Mouse (Mus musculus) forebrain, embryonic 10.5 days (tissue): ENCODE results near the gene Ccdc120. TPM values are rescaled to one million over a fixed set of nuclear protein-coding genes. Genes with fewer than 3 reads are reported as not detected.
"Not testable (repeated sequence)": the region's sequence is repeated elsewhere in the genome, so short reads cannot be mapped to it uniquely, and the experiment has no call there.

Source experiments
- DNase-seq: peaks from one replicate; pipeline ENCODE4 v3.0.0-alpha.2; 2017; ENCODE audit warnings: low spot score; ENCODE audit errors: extremely low spot score
- H3K27ac ChIP-seq: fragments of 300-500 bp; sonication (generic); 2 replicates; pipeline ENCODE4 v1.5.1; 2016; ENCODE audit warnings: mild to moderate bottlenecking
- H3K27me3 ChIP-seq: fragments of 300-500 bp; sonication (generic); 2 replicates; pipeline ENCODE4 v1.6.1; 2016; ENCODE audit warnings: mild to moderate bottlenecking; ENCODE audit not compliant: poor library complexity, severe bottlenecking
- H3K36me3 ChIP-seq: fragments of 300-500 bp; sonication (generic); replicated peaks from 2 replicates; pipeline ENCODE4 v1.6.1; 2016; ENCODE audit warnings: mild to moderate bottlenecking, moderate library complexity
- H3K4me1 ChIP-seq: fragments of 300-500 bp; sonication (generic); 2 replicates; pipeline ENCODE4 v1.6.1; 2016
- H3K4me3 ChIP-seq: fragments of 300-500 bp; sonication (generic); 2 replicates; pipeline ENCODE4 v1.5.1; 2016; ENCODE audit warnings: mild to moderate bottlenecking, moderate library complexity
- H3K9me3 ChIP-seq: fragments of 300-500 bp; sonication (generic); 2 replicates; pipeline ENCODE4 v1.6.1; 2016; ENCODE audit warnings: mild to moderate bottlenecking, moderate library complexity
- WGBS: fragments of 180-500 bp; shearing (Covaris S2); methylation state at CpG from one replicate; pipeline ENCODE4 v1.1.7; 2016; 5-methylcytosine and 5-hydroxymethylcytosine counted together
- polyA plus RNA-seq: library from polyadenylated mRNA; unstranded; fragments of >200 nt; fragmentation: Nextera tagmentation; extraction: Ambion mirVana; gene quantifications from 2 replicates; pipeline ENCODE4 v1.2.1, GENCODE M21; 2016

Ccdc120 gene
- polyA plus RNA-seq, 1 experiment from 2014 or later, result 19.3 TPM

DNA sequence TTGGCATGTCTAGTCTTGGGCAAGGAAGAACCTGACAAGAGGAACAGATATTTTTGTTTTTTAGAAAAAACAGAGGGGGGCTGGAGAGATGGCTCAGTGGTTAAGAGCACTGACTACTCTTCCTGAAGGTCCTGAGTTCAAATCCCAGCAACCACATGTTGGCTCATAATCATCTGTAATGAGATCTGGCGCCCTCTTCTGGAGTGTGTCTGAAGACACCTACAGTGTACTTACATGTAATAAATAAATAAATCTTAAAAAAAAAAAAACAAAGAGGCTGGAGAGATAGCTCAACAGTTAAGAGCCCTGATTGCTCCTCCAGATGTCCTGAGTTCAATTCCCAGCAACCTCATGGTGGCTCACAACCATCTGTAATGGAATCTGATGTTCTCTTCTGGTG lies 34.6 kb downstream of the Ccdc120 start:
- WGBS, result 41% methylated on average over 1 of the region's 1 CpGs
- not testable (repeated sequence) for H3K27ac ChIP-seq

DNA sequence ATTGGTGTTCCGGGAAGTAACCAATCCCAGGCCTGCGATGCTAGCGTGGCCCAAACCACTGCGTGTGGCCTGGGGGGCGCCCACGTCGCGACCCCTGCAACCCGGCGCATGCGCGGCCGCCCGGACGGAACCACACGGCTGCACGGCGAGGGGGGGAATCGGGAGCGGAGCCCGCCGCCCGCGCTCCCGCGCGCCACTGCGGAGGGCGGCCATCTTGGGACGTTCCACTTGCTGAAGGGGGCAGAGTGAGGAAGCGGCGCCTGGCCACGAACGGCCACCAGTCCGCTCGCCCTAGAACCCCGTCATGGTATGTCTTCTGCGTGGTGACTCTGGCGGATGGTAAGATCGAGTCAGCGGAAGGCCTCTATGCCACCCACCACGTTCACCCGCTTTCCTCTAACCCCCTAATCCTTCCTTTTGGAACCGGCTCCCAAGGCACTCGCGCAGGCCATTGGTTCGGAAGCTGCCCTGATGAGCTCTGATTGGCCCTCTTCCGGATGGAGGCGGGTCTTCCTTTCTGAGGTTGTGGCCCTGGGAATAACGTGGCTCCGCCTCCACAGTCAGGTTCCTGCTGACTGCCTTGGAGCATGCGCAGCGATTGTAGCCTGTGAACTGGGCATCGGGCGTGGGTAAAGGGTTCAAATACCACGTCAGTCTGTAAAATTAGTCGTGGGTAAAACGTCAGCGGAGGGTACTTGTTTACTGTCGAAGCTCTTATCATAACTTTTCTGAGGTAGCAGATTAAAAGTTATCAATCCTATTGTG lies 36.4 kb downstream of the Ccdc120 start, which contains the start of gene Wdr45:
Gene Wdr45, plus strand, starts transcription at position 199 of the 765 bp plus-strand sequence.
- H3K4me1 ChIP-seq, H3K27me3 ChIP-seq, H3K36me3 ChIP-seq, H3K9me3 ChIP-seq: not testable (repeated sequence)
- Histone ChIP-seq H3K27ac (peak within 1 kb of the TSS; percentile 85), H3K4me3 (peak within 1 kb of the TSS; percentile 49)
- 16% methylated on average over 45 of the region's 60 CpGs for WGBS
- peak; percentile 84 for DNase-seq

More for the DNA sequence above, 34.6 kb downstream of the Ccdc120 start:
- not testable (repeated sequence) for H3K4me3 ChIP-seq, H3K36me3 ChIP-seq, DNase-seq, H3K4me1 ChIP-seq, H3K9me3 ChIP-seq, H3K27me3 ChIP-seq

DNA sequence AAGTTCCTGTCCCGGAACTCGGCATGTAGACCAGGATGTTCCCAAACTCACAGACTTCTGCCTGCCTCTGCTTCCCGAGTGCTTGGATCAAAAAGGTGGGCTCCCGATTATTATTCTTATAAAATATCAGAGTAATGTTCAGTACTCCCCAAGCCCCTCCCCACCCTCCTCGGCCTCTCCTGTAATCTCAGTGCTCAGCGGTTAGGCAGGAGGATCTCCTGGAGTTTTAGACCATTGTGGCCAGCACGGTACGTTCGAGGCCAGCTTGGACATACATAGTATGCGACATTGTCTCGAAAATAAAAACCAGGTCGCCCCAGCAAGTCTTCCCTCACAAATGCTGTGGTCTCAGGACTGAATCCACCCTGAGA lies 37.0 kb downstream of the Ccdc120 start:
- not testable (repeated sequence) for H3K27me3 ChIP-seq, H3K4me1 ChIP-seq, H3K36me3 ChIP-seq, DNase-seq, H3K9me3 ChIP-seq
- Histone ChIP-seq H3K4me3 (peak overlapping the region; percentile 49), H3K27ac (peak overlapping the region; percentile 75; the same call in 1 of the 2 replicates)
- 32% methylated on average over 6 of the region's 12 CpGs for WGBS

DNA sequence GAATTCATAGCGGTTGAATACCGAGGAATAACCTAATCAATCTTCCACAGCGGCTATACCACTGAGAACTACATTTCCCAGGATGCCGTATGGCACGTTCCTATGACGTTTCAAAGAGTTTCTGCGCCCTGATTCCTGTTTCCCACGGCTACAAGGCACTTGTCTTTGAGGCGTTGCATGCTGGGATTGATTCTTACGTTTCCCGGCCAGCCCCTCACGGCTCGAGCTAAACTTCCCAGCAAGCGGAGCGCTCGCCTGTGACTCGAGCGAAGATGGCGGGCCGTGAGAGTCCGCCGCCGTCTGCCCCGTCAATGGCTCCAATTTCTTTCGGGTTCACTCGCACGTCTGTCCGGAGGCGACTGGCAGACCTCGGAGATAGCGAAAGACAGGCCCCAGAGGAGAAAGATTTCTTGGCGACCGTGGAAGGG lies 53.7 kb downstream of the Ccdc120 start, which contains the start of gene Gpkow:
Gene Gpkow, plus strand, starts transcription at position 178 of the 428 bp plus-strand sequence.
- Histone ChIP-seq H3K27me3 (no peaks in the 10 kb centered on the region), H3K4me1 (0 out of 2 replicates have a peak, but pooled peaks cover 4% of the 10 kb centered on the region), H3K27ac (peak within 1 kb of the TSS; percentile 84), H3K9me3 (no peaks in the 10 kb centered on the region), H3K4me3 (peak within 1 kb of the TSS; percentile 65), H3K36me3 (peaks cover 36% of the 10 kb centered on the region)
- DNase-seq, result peak; percentile 78
- 9% methylated on average over 33 of the region's 33 CpGs for WGBS

- DNase-seq, result no peak
- Histone ChIP-seq H3K36me3 (peaks cover 31% of the 10 kb centered on the region), H3K4me3 (peak overlapping the region; percentile 65), H3K27ac (no peak overlapping the region), H3K27me3 (no peaks in the 10 kb centered on the region), H3K9me3 (no peaks in the 10 kb centered on the region), H3K4me1 (0 out of 2 replicates have a peak, but pooled peaks cover 4% of the 10 kb centered on the region)
- 48% methylated on average over 6 of the region's 6 CpGs for WGBS
Measured at GRCm38 (mm10) chrX:7696520-7696919, 54.2 kb downstream of the Ccdc120 start.

- Histone ChIP-seq H3K36me3 (no peaks in the 10 kb centered on the region), H3K27me3 (no peaks in the 10 kb centered on the region), H3K27ac (no peak overlapping the region), H3K4me1 (no peaks in the 10 kb centered on the region), H3K4me3 (no peak overlapping the region), H3K9me3 (no peaks in the 10 kb centered on the region)
- 43% methylated on average over 4 of the region's 4 CpGs for WGBS
- no peak for DNase-seq
Measured at GRCm38 (mm10) chrX:7692862-7693261, 57.8 kb downstream of the Ccdc120 start.

- no peak for DNase-seq
Measured at GRCm38 (mm10) chrX:7690486-7690885, 60.2 kb downstream of the Ccdc120 start.

GRCm38 (mm10) chrX:7688321-7688720 lies 62.4 kb downstream of the Ccdc120 start:
- no peak for DNase-seq
- 93% methylated on average over 2 of the region's 2 CpGs for WGBS
- Histone ChIP-seq H3K27ac (no peak overlapping the region), H3K9me3 (no peaks in the 10 kb centered on the region), H3K4me1 (no peaks in the 10 kb centered on the region), H3K36me3 (no peaks in the 10 kb centered on the region), H3K27me3 (no peaks in the 10 kb centered on the region), H3K4me3 (no peak overlapping the region)

More at GRCm38 (mm10) chrX:7690486-7690885, 60.2 kb downstream of the Ccdc120 start:
- Histone ChIP-seq H3K4me3 (no peak overlapping the region), H3K27me3 (no peaks in the 10 kb centered on the region), H3K4me1 (no peaks in the 10 kb centered on the region), H3K27ac (no peak overlapping the region), H3K36me3 (no peaks in the 10 kb centered on the region), H3K9me3 (no peaks in the 10 kb centered on the region)
- 71% methylated on average over 3 of the region's 3 CpGs for WGBS

Other genes with a start within 250 kb of the Ccdc120 start
- gene Foxp3, start 177.3 kb downstream of the Ccdc120 start, polyA plus RNA-seq, result 0.09 TPM in 2 replicates
- 1.3 and 1.6 TPM in 2 replicates for gene Ppp1r3f, start 176.6 kb downstream of the Ccdc120 start, polyA plus RNA-seq
- 35.8 and 38.0 TPM in 2 replicates for gene Ccdc22, start 145.4 kb downstream of the Ccdc120 start, polyA plus RNA-seq
- 0.02 TPM in 1 of 2 replicates, not detected in the other for gene Cacna1f, start 143.8 kb downstream of the Ccdc120 start, polyA plus RNA-seq
- gene Syp, start 112.4 kb downstream of the Ccdc120 start, polyA plus RNA-seq, result 9.2 and 11.6 TPM in 2 replicates
- gene Prickle3, start 93.6 kb downstream of the Ccdc120 start, polyA plus RNA-seq, result 3.2 and 3.6 TPM in 2 replicates
- gene Plp2, start 79.5 kb downstream of the Ccdc120 start, polyA plus RNA-seq, result 49.7 and 50.4 TPM in 2 replicates
- 0.10 TPM in 1 of 2 replicates, not detected in the other for gene Magix, start 69.7 kb downstream of the Ccdc120 start, polyA plus RNA-seq
- gene Gpkow, start 53.8 kb downstream of the Ccdc120 start, polyA plus RNA-seq, result 44.4 and 46.1 TPM in 2 replicates
- 16.3 and 20.0 TPM in 2 replicates for gene Wdr45, start 36.6 kb downstream of the Ccdc120 start, polyA plus RNA-seq
- 0.47 TPM in 1 of 2 replicates, not detected in the other for gene Gm45208, start 28.7 kb downstream of the Ccdc120 start, polyA plus RNA-seq
- 76.5 and 78.4 TPM in 2 replicates for gene Praf2, start 22.5 kb downstream of the Ccdc120 start, polyA plus RNA-seq
- gene Tfe3, start 11.7 kb upstream of the Ccdc120 start, polyA plus RNA-seq, result 25.3 and 29.3 TPM in 2 replicates
- 45.6 TPM in 2 replicates for gene Gripap1, start 38.9 kb upstream of the Ccdc120 start, polyA plus RNA-seq
- gene Kcnd1, start 71.4 kb upstream of the Ccdc120 start, polyA plus RNA-seq, result 0.87 and 1.0 TPM in 2 replicates
- 40.3 and 40.8 TPM in 2 replicates for gene Otud5, start 90.5 kb upstream of the Ccdc120 start, polyA plus RNA-seq
- gene Pim2, start 127.4 kb upstream of the Ccdc120 start, polyA plus RNA-seq, result 10.4 and 14.0 TPM in 2 replicates
- 25.0 and 27.3 TPM in 2 replicates for gene Slc35a2, start 133.1 kb upstream of the Ccdc120 start, polyA plus RNA-seq
- gene Pqbp1, start 148.4 kb upstream of the Ccdc120 start, polyA plus RNA-seq, result 128 and 129 TPM in 2 replicates
- 182 and 186 TPM in 2 replicates for gene Timm17b, start 148.5 kb upstream of the Ccdc120 start, polyA plus RNA-seq
- not detected in 2 replicates for gene Gm10491, start 156.9 kb upstream of the Ccdc120 start, polyA plus RNA-seq
- gene Gm10490, start 158.6 kb upstream of the Ccdc120 start, polyA plus RNA-seq, result not detected in 2 replicates
- gene Pcsk1n, start 168.9 kb upstream of the Ccdc120 start, polyA plus RNA-seq, result 8.7 and 8.9 TPM in 2 replicates
- 0.22 and 0.43 TPM in 2 replicates for gene Eras, start 177.7 kb upstream of the Ccdc120 start, polyA plus RNA-seq
- gene Hdac6, start 197.0 kb upstream of the Ccdc120 start, polyA plus RNA-seq, result 75.6 and 76.7 TPM in 2 replicates
- gene Gata1, start 227.2 kb upstream of the Ccdc120 start, polyA plus RNA-seq, result 6.6 and 8.0 TPM in 2 replicates